Mouse (Mus musculus) erythroblast, embryonic 14.5 days (primary cell): Measurements from ENCODE around the gene Fa2h.

Source experiments
- GATA1 ChIP-seq: IDR thresholded peaks from 2 replicates; pipeline ENCODE4 v1.6.1; 2012; ENCODE audit warnings: low read length, inconsistent platforms, mixed read lengths
- TAL1 ChIP-seq: IDR thresholded peaks from 3 replicates; pipeline ENCODE4 v1.6.1; 2012; ENCODE audit warnings: low read length, inconsistent platforms, mixed read lengths

GRCm38 (mm10) chr8:111359936-111360335, 33.7 kb downstream of the Fa2h start:
- no peak for TF ChIP-seq GATA1
- no peak for TF ChIP-seq TAL1
